Mouse (Mus musculus) small intestine, adult 2 months (tissue): ENCODE measurements around the gene Cblc. TPM values are rescaled to one million over a fixed set of nuclear protein-coding genes. Genes with fewer than 3 reads are reported as not detected.

Experiments used
- H3K27ac ChIP-seq: fragments of 200-500 bp; 2 replicates; pipeline ENCODE4 v1.5.1; 2012; ENCODE audit warnings: low read depth, low read length, control low read depth, inconsistent platforms; ENCODE audit not compliant: insufficient read depth
- H3K27me3 ChIP-seq: fragments of 200-500 bp; 2 replicates; pipeline ENCODE4 v1.6.1; 2012; ENCODE audit warnings: mild to moderate bottlenecking, moderate library complexity, low read length, inconsistent platforms; ENCODE audit not compliant: control insufficient read depth, insufficient read depth
- H3K36me3 ChIP-seq: fragments of 200-500 bp; 2 replicates; pipeline ENCODE4 v1.6.1; 2012; ENCODE audit warnings: mild to moderate bottlenecking, low read length, control low read depth, inconsistent platforms; ENCODE audit not compliant: control insufficient read depth, insufficient read depth
- H3K4me1 ChIP-seq: fragments of 200-500 bp; 2 replicates; pipeline ENCODE4 v1.6.1; 2012; ENCODE audit warnings: low read length, inconsistent platforms, mixed read lengths; ENCODE audit not compliant: control insufficient read depth, insufficient read depth, insufficient read length
- H3K4me3 ChIP-seq: fragments of 200-500 bp; 2 replicates; pipeline ENCODE4 v1.5.1; 2012; ENCODE audit warnings: low read depth, mild to moderate bottlenecking, control low read depth, inconsistent platforms, low read length, moderate library complexity
- CTCF ChIP-seq: fragments of 200-500 bp; IDR thresholded peaks from 2 replicates; pipeline ENCODE4 v1.5.1; 2012; ENCODE audit warnings: low read depth, mild to moderate bottlenecking, control low read depth, inconsistent platforms, low read length, moderate library complexity, mixed read lengths; ENCODE audit not compliant: insufficient replicate concordance, insufficient read length; ENCODE audit errors: extremely low read depth
- POLR2A ChIP-seq: fragments of 200-500 bp; IDR thresholded peaks from 2 replicates; pipeline ENCODE4 v1.6.1; 2012; ENCODE audit warnings: low read depth, mild to moderate bottlenecking, control low read depth, inconsistent platforms, low read length, moderate library complexity
- WGBS: fragments of 180-500 bp; shearing (Covaris S2); methylation state at CpG from one replicate; pipeline ENCODE4 v1.1.7; 2018; 5-methylcytosine and 5-hydroxymethylcytosine counted together
- polyA plus RNA-seq: library from polyadenylated mRNA; depleted of rRNA; stranded (reverse); fragments of >200 nt; gene quantifications from 2 replicates; pipeline ENCODE4 v1.2.3, GENCODE M21; 2012; rRNA removed

Cblc gene
- polyA plus RNA-seq, 1 experiment = 145 TPM

- no peak overlapping the region for H3K27ac ChIP-seq
Measured at GRCm38 (mm10) chr7:19736389-19737057, 60.1 kb downstream of the Cblc start.

DNA sequence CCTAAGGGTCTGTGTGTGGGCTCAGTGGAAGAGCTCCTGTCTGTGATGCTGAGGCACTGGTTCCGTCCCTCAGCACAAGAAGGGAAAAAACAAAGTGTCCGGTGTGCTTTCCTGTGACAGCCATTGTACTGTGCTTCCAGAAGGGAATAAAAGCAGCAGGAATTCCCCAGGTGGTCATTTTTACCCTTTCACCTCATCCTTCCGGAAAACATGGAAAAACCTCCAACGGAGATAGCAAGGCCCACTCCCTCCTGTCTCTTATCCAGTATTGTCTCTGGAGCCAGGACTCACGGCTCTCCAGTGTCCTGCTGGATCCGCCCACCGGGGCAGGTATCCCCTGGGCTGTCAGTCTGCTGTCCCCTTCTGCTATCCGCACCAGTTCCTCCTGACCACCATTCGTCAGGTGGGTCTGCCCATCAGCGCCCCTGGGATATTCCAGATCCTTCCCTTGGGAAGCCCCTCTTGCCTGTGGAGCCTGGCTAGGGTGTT is 62.4 kb downstream of the Cblc start:
- H3K4me3 ChIP-seq = no peak overlapping the region

More at GRCm38 (mm10) chr7:19736389-19737057, 60.1 kb downstream of the Cblc start:
- Histone ChIP-seq H3K4me1 (peaks cover 2% of the 10 kb centered on the region; the same call in 1 of the 2 replicates), H3K27me3 (no peaks in the 10 kb centered on the region), H3K4me3 (no peak overlapping the region), H3K36me3 (peaks cover 64% of the 10 kb centered on the region)
- TF ChIP-seq POLR2A = no peak
- no peak for TF ChIP-seq CTCF
- WGBS = 79% methylated on average over 16 of the region's 16 CpGs

More for the DNA sequence above, 62.4 kb downstream of the Cblc start:
- no peak for TF ChIP-seq CTCF
- no peak for TF ChIP-seq POLR2A
- 92% methylated on average over 10 of the region's 10 CpGs for WGBS
- Histone ChIP-seq H3K4me1 (0 out of 2 replicates have a peak, but pooled peaks cover 2% of the 10 kb centered on the region), H3K27ac (no peak overlapping the region), H3K27me3 (no peaks in the 10 kb centered on the region), H3K36me3 (peaks cover 74% of the 10 kb centered on the region)

Other genes with a start within 250 kb of the Cblc start
- 57.9 and 115 TPM in 2 replicates for gene Ppp1r37, start 233.7 kb downstream of the Cblc start, polyA plus RNA-seq
- gene Zfp296, start 219.5 kb downstream of the Cblc start, polyA plus RNA-seq = 3.0 and 3.7 TPM in 2 replicates
- gene Gemin7, start 219.2 kb downstream of the Cblc start, polyA plus RNA-seq = 85.5 and 146 TPM in 2 replicates
- gene Clasrp, start 192.3 kb downstream of the Cblc start, polyA plus RNA-seq = 91.6 and 184 TPM in 2 replicates
- gene Relb, start 167.4 kb downstream of the Cblc start, polyA plus RNA-seq = 47.2 and 144 TPM in 2 replicates
- gene Clptm1, start 131.8 kb downstream of the Cblc start, polyA plus RNA-seq = 70.5 and 141 TPM in 2 replicates
- 1,337 and 1,661 TPM in 2 replicates for gene Apoc2, start 118.9 kb downstream of the Cblc start, polyA plus RNA-seq
- gene Gm44805, start 115.4 kb downstream of the Cblc start, polyA plus RNA-seq = 0.37 and 0.69 TPM in 2 replicates
- 0.33 and 1.4 TPM in 2 replicates for gene Apoc4, start 115.3 kb downstream of the Cblc start, polyA plus RNA-seq
- not detected in 2 replicates for gene Apoc1, start 104.1 kb downstream of the Cblc start, polyA plus RNA-seq
- gene Apoe, start 97.6 kb downstream of the Cblc start, polyA plus RNA-seq = 591 and 688 TPM in 2 replicates
- gene Tomm40, start 81.4 kb downstream of the Cblc start, polyA plus RNA-seq = 62.8 and 72.9 TPM in 2 replicates
- gene Nectin2, start 46.3 kb downstream of the Cblc start, polyA plus RNA-seq = 128 and 208 TPM in 2 replicates
- gene Bcam, start 25.8 kb downstream of the Cblc start, polyA plus RNA-seq = 18.6 and 20.3 TPM in 2 replicates
- gene Bcl3, start 26.0 kb upstream of the Cblc start, polyA plus RNA-seq = 169 and 226 TPM in 2 replicates
- 0.13 TPM in 1 of 2 replicates, not detected in the other for gene Gm19345, start 55.2 kb upstream of the Cblc start, polyA plus RNA-seq
- gene Ceacam16, start 64.5 kb upstream of the Cblc start, polyA plus RNA-seq = 0.47 and 1.3 TPM in 2 replicates
- gene Ceacam19, start 91.2 kb upstream of the Cblc start, polyA plus RNA-seq = not detected in 2 replicates
- 5.7 and 14.3 TPM in 2 replicates for gene Pvr, start 124.4 kb upstream of the Cblc start, polyA plus RNA-seq
- 87.9 and 185 TPM in 2 replicates for gene Igsf23, start 153.9 kb upstream of the Cblc start, polyA plus RNA-seq
- 48.9 and 179 TPM in 2 replicates for gene Ceacam20, start 168.6 kb upstream of the Cblc start, polyA plus RNA-seq
- 1.8 and 6.6 TPM in 2 replicates for gene Nlrp9b, start 194.7 kb upstream of the Cblc start, polyA plus RNA-seq